Mouse (Mus musculus): ENCODE data around the gene Cdc25b. TPM values are rescaled to one million over a fixed set of nuclear protein-coding genes. Genes with fewer than 3 reads are reported as not detected.

Gene Cdc25b
- total RNA-seq, 2 experiments from 2014 or later, result 17.3 to 20.8 TPM

GRCm38 (mm10) chr2:131189521-131190309 lies 3.0 kb downstream of the Cdc25b start:
- DNase-seq (ENCODE audit: low spot score in 2 of 2), result no peak

DNA sequence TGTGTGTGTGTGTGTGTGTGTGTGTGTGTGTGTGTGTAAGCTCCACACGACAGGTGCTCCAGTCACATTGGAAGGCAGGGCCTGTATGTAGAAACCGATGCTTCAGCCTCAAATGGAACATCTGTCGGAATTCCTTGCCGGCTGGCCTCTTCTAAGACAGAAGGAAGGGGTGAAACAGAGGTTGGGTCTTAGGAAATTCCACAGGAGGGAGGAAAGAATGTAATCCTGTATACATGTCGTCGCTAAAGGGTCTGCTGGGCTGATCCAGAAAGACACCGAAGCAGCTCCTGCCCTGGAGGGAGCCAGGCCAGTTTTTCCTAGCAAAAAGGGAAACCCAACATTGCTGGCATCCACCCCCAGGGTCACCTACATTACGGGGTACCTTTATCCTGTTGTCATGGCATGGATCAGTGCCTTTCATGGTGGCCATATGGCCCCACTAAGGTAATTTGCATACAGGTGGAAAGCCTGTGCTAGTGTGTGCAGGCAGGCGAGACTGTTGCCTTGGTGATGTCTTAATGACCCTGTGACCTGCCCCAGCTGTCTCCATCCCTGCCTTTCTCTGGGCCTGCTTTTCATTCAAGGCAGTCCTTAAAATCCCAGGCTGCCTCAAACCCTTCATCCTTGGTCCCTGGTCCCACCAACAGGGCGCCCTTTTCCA lies 3.7 kb downstream of the Cdc25b start:
- DNase-seq (ENCODE audit: low spot score in 2 of 2), result no peak

- DNase-seq (ENCODE audit: low spot score in 2 of 2), result no peak
Measured at GRCm38 (mm10) chr2:131191005-131191390, 4.2 kb downstream of the Cdc25b start.

DNA sequence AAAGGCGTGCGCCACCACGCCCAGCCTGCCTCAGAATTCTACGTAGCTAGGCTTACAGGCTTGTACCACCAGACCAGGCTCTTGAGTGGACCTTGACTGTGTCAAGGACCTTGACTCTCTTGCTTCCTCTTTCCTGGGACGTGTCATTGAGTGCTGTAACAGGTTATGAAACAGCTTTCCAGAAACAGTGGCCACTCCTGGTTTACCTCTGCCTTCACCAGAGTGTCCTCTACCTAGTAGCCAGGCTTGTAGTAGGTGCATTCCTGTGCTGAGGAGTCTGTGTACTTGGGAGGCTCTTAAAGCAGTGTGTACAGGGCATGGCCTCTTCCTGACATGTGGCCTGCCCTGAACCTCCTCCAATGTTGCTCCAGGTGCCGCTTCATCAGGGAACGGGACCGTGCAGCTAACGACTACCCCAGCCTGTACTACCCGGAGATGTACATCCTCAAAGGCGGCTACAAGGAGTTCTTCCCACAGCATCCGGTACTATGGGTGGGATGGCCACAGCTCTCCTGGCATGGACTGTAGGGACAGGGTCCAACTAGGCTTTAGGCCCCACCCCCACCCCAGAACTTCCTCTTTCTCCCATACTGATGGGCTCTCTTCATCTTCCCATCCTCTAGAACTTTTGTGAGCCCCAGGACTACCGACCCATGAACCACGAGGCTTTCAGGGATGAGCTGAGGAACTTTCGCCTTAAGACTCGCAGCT lies 10.0 kb downstream of the Cdc25b start:
- DNase-seq (ENCODE audit: low spot score in 2 of 2), result no peak

- DNase-seq (ENCODE audit: low spot score in 2 of 2), result no peak
Measured at GRCm38 (mm10) chr2:131200710-131201109, 14.0 kb downstream of the Cdc25b start.

GRCm38 (mm10) chr2:131201262-131201661 lies 14.5 kb downstream of the Cdc25b start:
- no peak for DNase-seq (ENCODE audit: low spot score in 2 of 2)

- no peak for DNase-seq (ENCODE audit: low spot score in 2 of 2)
Measured at GRCm38 (mm10) chr2:131203816-131204409, 17.2 kb downstream of the Cdc25b start.

DNA sequence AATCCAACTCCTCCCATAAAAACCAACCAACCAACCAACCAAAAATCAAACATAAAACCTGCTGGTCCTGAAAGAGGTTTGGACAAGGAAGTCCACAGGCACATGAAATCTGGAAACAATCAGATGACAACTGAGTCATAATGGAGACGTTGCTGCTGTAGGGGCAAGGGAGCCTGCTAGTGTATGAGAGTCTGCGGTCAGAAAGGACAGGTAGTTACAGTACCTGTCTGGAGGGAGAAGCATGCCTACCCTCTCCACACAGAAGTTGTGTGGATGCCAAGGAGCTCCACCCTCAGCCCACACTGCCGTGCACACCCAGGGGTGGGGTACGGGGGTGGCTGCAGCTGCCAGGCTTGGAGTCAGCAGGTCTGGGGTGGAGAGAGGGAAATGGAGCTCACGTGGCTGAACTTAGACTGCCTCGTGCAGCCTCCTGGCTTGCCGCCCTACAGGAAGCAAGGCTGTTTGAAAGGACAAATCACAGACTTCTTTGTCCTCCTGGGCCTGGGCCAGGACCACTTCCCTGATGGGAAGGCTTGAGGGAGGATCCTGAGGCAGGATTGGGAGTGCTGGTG lies 17.7 kb downstream of the Cdc25b start:
- peak; percentile 82 to 83 for DNase-seq (ENCODE audit: low spot score in 2 of 2)

GRCm38 (mm10) chr2:131205521-131206182 lies 18.9 kb downstream of the Cdc25b start:
- no peak for DNase-seq (ENCODE audit: low spot score in 2 of 2)

GRCm38 (mm10) chr2:131206778-131207177 lies 20.0 kb downstream of the Cdc25b start, which contains the start of gene Ap5s1:
TSS of gene Ap5s1 (plus strand) at chr2:131207078.
- DNase-seq (ENCODE audit: low spot score in 2 of 2), result no peak

DNA sequence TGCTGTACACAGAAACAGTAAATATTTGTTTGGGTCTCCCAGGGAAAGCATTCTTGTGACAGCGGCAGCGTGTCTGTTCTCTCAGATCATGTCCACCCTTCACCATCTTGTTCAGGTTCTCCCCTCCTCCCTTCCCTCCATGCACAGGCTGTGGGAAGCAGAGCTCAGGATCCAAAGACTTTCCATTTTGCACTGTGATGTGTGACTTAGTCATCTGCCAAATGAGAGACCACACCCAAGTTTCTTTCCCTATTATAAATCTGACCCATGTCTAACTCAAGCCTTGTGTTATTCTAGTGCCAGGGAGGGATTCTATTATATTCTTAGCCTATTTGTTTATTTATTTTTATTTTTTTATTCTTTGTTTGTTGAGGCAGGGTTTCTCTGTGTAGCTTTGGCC lies 21.6 kb downstream of the Cdc25b start:
- DNase-seq (ENCODE audit: low spot score in 2 of 2), result no peak

DNA sequence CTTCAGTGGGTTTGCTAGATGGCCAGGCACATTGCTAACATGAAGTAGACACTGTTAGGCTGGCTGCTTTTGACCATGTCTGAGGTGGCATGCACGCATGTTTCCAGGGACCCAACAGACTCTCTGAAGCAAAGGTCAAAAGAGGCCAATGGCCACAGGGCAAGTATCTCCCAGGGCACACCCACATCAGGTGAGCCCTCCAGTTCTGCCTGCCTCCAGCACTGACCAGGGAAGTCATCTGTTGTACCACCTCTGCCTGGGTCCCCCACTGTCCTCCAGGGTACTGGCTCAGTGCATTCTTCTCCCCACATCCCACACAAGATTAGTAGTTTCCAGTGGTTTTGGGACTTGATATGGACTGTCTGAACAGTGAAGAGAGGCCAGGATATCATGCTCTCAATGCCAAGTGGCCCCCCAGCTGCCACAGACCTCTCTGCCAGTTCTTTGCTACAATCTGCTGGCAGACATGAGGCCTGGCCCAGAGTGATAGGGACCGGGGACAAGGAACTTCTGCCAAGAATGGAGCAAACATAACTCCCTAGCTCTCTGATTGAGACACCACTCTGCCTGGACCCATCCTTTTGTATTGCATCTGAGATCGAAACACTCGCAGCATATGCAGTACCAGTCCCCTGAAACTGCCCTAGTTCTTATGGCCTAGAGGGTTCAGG lies 22.5 kb downstream of the Cdc25b start:
- DNase-seq (ENCODE audit: low spot score in 2 of 2), result peak in 1 of 2 experiments; percentile 33

- peak; percentile 96 to 98 for DNase-seq (ENCODE audit: low spot score in 2 of 2)
Measured at GRCm38 (mm10) chr2:131209969-131210792, 23.4 kb downstream of the Cdc25b start.

DNA sequence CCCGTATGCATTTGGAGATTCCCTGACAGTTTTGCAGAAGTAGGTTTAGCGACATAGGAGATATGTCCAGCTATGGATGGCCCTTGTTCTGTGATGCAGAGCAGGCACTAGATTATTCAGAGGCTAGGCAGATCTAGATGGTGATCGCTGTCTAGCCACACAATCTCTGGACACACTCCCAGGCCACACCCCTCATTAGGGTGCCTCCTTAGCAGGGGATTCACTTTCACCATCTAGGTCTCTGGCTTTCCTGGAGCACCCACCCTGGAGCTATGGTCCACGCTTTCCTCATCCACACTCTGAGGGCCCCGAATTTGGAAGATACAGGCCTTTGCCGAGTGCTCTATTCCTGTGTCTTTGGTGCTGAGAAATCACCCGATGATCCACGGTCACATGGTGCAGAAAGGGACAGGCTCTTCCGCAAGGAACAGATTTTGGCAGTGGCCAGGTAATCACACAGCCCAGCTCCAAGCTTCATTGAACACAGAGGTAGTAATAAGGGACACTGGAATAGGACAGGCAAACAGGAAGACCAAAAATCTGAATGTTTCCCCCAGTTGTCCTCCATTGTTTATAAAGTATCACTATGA lies 24.4 kb downstream of the Cdc25b start:
- DNase-seq (ENCODE audit: low spot score in 2 of 2), result peak in 1 of 2 experiments; percentile 28

DNA sequence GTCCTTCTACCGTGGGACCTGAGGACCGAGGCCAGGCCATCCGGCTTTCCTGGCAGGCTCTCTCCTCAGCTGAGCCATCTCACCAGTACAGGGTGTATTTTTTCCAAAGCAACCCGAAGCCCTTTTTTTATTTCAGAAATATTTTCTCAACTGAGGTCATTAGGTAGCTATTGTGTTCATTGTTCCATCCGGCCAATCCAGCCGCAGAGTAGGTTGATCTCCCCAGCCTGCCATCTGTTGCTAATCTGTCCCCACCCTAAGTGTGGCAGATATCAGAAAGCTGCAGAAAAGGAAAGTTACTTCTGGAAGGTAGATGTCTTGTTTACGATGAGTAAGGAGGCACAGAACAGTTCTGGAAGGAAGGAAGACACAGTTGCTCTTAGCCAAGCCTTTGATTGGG lies 27.0 kb downstream of the Cdc25b start:
- no peak for DNase-seq (ENCODE audit: low spot score in 2 of 2)

- no peak for DNase-seq (ENCODE audit: low spot score in 2 of 2)
Measured at GRCm38 (mm10) chr2:131215941-131216858, 29.5 kb downstream of the Cdc25b start.

GRCm38 (mm10) chr2:131220030-131220429 lies 33.3 kb downstream of the Cdc25b start:
- DNase-seq (ENCODE audit: low spot score in 2 of 2), result no peak
